Mouse (Mus musculus) cerebral cortex, adult 2 months (tissue): ENCODE data around the gene Ap3d1.

Experiments used
- WGBS: fragments of 180-500 bp; shearing (Covaris S2); methylation state at CpG from one replicate; pipeline ENCODE4 v1.1.7; 2018; 5-methylcytosine and 5-hydroxymethylcytosine counted together

Ap3d1 gene

DNA sequence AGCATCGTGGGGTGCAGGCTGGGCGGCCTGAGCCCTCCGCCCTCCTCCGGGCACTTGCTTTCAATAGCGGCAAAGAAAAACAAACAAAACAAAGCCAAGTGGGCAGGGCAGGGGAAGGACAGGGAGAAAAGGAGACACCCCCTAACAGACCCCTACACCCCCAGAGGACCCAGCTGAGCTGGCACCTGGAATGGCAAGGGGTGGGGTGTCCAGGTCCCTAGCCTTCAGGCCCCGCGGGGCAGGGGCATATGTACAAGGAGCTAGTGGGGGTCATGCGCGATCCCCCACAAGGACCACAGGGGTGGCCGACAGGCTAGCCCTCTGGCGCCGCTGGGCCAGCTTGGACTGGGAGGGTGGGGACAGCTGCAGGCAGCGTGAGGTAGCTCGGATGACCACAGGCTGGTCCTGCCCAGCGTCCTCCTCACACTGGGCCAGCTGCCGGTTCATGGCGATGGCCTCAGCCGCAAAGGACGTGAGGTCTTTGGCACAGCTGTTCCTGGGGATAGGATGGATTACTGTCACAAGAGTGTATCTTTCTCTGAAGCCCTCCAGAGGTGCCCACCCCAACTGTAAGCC is 75.1 kb downstream of the Ap3d1 start:
- 80% methylated on average over 19 of the region's 19 CpGs for WGBS

DNA sequence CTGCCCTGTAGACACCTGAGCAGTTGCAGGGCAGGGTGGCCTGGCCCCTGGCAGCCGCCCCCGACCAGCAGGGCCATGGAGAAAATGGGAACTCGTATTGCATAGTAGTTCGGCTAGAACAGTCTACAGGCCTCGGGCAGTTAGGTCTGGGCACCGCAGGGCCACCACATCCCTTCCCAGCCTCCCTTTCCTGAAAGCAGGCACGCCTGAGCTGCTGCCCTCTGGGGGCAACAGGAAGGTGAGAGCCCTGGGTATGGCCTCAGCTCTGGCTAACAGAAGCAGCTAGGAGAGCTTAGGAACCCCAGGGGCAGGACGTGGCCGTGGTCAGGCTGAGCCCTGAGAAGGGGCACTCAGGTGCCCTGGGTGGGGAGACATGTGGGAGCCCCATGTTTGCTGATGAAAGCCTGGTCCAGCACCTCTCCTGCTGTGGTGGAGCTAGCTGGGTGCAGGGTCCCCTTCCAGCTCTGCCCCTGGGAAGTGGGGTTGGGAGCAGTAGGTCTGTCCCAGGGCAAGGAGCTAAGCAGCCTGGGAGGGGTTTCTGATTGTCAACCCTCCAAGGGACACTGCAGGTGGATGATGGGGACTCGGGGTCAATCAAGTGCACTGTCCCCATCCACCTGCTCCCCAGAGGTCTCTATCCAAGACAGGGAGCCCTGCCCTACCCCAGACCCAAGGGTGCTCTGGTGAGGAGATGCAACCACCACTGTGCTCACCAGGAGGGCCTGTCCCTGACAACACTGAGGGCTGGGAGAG is 75.9 kb downstream of the Ap3d1 start:
- 74% methylated on average over 10 of the region's 10 CpGs for WGBS

DNA sequence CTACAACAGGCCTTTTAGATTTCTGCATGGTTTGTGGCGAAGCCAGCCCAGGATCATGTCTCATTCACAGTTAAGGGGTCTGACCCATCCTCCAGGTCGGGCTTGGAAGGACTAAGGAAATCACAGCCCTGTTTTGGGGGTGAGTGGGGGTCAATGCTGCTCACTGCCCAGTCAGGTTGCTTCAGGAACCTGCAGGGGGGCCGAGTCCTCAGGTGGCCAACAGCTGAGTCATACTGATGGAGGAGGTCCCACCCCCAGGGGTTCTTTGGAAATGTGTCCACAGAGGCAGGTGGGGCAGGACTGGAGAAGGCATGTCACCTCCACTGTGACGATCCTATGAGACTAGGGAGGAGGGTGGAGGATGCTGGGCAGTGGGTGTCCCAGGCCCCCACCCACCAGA is 76.6 kb downstream of the Ap3d1 start:
- 58% methylated on average over 4 of the region's 4 CpGs for WGBS

DNA sequence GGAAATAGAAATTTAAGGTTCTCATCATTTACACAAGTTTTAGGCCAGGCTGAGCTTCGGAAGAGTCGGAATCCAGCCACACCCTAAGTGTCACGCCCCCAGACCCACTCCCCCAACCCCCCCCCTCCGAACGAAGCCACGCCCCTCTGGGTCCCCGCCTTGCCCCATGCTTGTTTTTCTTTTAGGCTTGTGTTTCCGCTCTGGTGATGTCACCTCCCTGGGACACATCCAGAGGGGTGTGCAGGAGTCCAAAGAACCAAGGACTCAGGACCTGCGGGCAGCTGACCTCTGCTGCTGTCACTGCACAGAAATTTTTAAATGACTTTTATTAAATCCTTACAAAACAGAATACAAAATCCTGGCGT is 77.1 kb downstream of the Ap3d1 start:
- WGBS: 15% methylated on average over 10 of the region's 10 CpGs

DNA sequence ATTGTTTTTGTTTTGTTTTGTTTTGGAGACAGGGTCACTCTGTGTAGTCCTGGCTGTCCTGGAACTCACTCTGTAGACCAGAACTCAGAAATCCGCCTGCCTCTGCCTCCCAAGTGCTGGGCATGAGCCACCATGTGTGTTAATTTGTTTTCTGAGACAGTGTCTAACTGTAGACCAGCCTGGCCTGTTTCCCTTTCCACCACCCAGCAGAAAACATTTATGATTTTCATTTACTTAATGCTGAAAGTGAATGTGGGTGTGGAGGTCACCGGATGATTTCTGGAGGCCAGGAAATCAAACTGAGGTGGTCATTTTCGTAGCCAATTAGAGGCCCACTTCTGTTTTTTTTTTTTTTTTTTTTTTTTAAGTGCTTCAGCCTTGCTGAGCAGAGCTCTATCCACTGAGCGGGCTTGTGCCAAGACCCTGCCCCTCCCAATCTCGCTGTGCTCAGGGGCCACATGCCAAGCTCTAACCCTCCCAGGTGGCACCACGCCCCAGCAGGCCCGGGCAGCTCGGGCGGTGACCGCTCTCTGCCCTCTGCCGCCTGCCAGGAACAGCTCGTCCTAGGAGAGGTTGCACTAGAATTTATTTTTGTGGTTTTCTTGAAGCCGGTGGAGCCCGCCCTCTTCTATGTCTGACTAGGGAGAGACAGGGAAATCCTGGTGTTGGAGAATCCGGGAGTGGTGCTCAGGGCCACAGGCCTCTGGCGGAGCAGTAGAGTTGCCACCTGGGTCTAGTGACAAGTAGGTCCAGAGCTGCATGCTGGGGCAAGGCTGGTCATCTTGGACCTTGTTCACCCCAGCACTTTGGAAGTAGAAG is 77.7 kb downstream of the Ap3d1 start:
- WGBS: 15% methylated on average over 16 of the region's 16 CpGs

DNA sequence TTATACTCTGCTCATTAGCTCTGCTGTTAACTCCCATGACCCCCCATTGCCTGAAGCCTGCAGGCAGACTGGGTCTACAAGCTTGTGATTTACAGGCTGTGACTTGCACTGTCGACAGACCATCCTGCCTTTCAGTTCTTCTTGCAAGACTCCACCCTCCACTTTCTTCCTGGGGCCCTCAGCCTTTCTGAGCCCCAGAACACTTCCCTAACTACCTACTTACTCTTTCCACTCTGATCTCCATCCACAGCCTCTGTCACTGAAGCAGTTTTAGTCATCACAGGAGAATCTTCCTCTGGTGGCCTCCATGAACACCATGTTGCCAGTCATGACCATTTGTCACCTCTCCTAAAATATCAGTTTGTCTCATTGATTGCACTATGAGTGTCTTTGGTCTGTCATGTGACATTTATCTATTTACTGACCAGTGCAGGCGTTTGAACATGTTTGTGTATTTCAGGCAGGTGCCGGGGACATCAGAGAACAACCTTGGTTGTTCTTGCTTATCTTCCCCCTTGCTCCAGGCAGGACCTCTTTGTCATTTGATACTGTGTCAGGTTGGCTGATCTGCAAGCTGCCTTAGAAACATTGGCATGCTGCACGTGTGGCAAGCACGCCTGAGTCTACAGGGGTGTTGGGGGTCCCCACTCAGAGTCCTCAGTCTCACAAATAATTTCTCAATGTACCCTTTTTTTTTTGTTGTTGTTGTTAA is 78.4 kb downstream of the Ap3d1 start:
- 63% methylated on average over 5 of the region's 5 CpGs for WGBS

DNA sequence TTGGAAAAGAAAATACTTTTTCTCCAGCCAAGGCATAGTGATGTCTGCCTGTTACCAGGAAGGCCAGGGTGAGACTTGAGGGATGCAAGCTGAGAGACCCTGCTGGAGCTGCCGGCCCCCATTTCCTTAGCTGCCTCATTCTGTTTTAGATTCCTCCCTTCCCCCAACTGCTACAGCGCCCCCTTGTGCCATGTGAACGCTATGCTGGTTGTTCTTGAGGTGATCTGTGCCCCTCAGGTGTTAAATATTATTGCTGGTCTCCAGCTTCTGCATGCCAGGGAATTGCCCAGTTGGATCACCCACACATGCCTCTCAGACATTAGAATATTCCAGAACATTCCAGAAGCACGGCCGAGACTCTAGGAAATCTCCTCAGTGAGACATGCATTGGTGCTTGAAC is 80.9 kb downstream of the Ap3d1 start:
- 29% methylated on average over 5 of the region's 5 CpGs for WGBS

DNA sequence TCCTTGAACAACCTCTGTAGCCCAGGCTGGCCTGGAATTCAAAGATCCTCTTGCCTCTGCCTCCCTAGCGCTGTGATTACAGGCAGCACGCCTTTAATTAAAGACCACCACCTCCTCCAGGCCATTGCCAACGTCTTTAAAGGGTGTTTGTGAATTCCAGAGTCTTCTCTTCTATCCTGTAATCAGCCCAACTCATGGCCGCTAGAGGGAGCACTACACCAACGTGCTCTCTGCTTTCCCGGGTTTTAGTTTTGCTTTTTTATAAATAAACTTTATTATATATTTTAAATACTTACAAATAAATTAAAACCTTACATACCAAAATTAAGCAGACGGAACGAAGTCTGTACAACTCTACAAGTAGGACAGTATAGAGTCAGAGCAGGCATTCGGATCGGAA is 82.9 kb downstream of the Ap3d1 start:
- 3% methylated on average over 10 of the region's 10 CpGs for WGBS

DNA sequence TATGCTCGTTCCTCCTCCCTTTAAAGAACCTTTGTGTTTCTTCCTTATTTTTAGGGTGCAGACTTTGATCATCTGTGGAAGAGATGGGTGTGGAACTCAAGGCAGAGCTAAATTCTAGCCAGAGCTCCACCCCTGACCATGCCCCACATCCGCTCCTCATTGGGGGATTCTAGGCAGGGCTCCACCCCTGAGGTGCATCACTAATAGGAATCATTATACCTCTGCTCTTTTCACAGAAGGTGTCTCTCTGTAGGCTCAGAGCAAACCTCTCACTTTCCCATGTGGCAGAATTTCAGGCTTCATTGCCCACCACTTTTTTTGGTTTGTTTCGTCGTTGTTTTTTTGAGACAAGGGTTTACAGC is 83.2 kb downstream of the Ap3d1 start:
- WGBS: 45% methylated on average over 4 of the region's 4 CpGs

DNA sequence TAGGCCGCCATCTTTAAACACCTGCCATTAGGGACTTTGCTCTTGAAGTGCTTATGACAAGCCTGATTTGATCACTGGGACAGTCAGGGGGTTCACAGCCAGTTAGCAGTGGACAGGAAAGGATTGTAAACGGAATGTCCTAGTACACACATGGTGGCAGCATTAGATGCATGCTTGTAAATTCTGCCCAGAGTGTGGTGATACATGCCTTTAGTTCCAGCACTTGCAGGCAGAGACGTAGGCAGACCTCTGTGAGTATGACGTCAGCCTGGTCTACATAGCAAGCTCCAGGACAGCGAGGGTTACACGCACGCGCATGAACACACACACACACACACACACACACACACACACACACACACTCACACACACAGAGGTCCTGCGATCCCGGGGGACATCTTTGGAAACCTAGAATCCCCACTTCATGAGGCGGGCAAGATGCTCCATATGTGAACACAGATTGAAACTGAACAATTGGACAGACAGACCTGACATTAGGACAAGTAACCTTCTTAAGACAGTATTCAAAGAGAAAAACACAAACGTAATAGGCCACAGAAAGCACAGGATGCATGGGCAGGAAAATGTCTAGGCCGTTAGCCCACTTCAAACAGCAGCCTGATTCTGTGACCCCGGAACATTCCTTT is 83.7 kb downstream of the Ap3d1 start:
- 68% methylated on average over 14 of the region's 14 CpGs for WGBS
